Mouse (Mus musculus): ENCODE measurements around the gene Crybb2. TPM values are rescaled to one million over a fixed set of nuclear protein-coding genes. Genes with fewer than 3 reads are reported as not detected.

The Crybb2 gene
- polyA plus RNA-seq, 1 experiment: not detected

- Histone ChIP-seq H3K4me2 (ENCODE audit: low read depth) (no peak within 1 kb of the TSS), H3K36me3 (ENCODE audit: control insufficient read depth, insufficient read depth) (no peaks in the 10 kb centered on the region), H3ac (ENCODE audit: control insufficient read depth, insufficient read length) (no peak within 1 kb of the TSS), H3K79me2 (ENCODE audit: control insufficient read depth, insufficient read depth) (no peaks in the 10 kb centered on the region), H3K4me3 (no peak within 1 kb of the TSS), H3K27me3 (ENCODE audit: control insufficient read depth, insufficient read depth, insufficient read length) (no peaks in the 10 kb centered on the region)
- no peak for TF ChIP-seq TCF3 (IDR thresholded peaks at IDR 0.05; ENCODE audit: insufficient read length, low read depth)
- peak; percentile 10 for TF ChIP-seq SRF (IDR thresholded peaks at IDR 0.05; ENCODE audit: control insufficient read depth, insufficient read length, low read depth)
These were observed 11.5 kb upstream of the Crybb2 start, which contains the start of gene Crybb3 for GRCm38 (mm10) chr5:113081439-113081838. Gene Crybb3 (minus strand): TSS chr5:113081584.

- H3K36me3 ChIP-seq (ENCODE audit: control insufficient read depth, insufficient read depth): no peaks in the 10 kb centered on the region
- no peak overlapping the region for H3K4me3 ChIP-seq
- peaks cover 3% of the 10 kb centered on the region for H3K27me3 ChIP-seq (ENCODE audit: control insufficient read depth, insufficient read depth, insufficient read length)
- no peaks in the 10 kb centered on the region for H3K79me2 ChIP-seq (ENCODE audit: control insufficient read depth, insufficient read depth)
- TF ChIP-seq USF1 (IDR thresholded peaks at IDR 0.05; ENCODE audit: low read depth) (no peak), MYOG (IDR thresholded peaks at IDR 0.05; ENCODE audit: control insufficient read depth in 1 of 3, insufficient read depth in 1 of 3, insufficient read length in 2 of 3, low read depth in 2 of 3) (no peak), E2F4 (IDR thresholded peaks at IDR 0.05; ENCODE audit: insufficient read depth) (no peak), MAX (IDR thresholded peaks at IDR 0.05; ENCODE audit: low read depth) (no peak), REST (IDR thresholded peaks at IDR 0.05; ENCODE audit: insufficient read depth, insufficient read length) (no peak), POLR2A (IDR thresholded peaks at IDR 0.05; ENCODE audit: insufficient read length, low read depth) (no peak), POLR2AphosphoS2 (IDR thresholded peaks at IDR 0.05; ENCODE audit: insufficient read length, low read depth) (no peak), MYOD1 (IDR thresholded peaks at IDR 0.05; ENCODE audit: control insufficient read depth in 1 of 3, insufficient read length in 2 of 3, low read depth in 2 of 3) (no peak), SRF (IDR thresholded peaks at IDR 0.05; ENCODE audit: control insufficient read depth, insufficient read length, low read depth) (no peak), CEBPB (IDR thresholded peaks at IDR 0.05; ENCODE audit: insufficient read depth, poor library complexity, severe bottlenecking) (no peak), TCF12 (IDR thresholded peaks at IDR 0.05; ENCODE audit: insufficient read depth, poor library complexity, severe bottlenecking) (no peak)
- no peak overlapping the region for H3ac ChIP-seq (ENCODE audit: control insufficient read depth, insufficient read length)
- no peak overlapping the region for H3K4me2 ChIP-seq (ENCODE audit: low read depth)
These were observed 11.1 kb upstream of the Crybb2 start for GRCm38 (mm10) chr5:113081020-113081419.

- H3K27me3 ChIP-seq (ENCODE audit: control insufficient read depth, insufficient read depth, insufficient read length): peaks cover 10% of the 10 kb centered on the region
- H3K4me3 ChIP-seq: no peak overlapping the region
- H3ac ChIP-seq (ENCODE audit: control insufficient read depth, insufficient read length): no peak overlapping the region
- no peak for TF ChIP-seq MAX (IDR thresholded peaks at IDR 0.05; ENCODE audit: low read depth)
- TF ChIP-seq TCF3 (IDR thresholded peaks at IDR 0.05; ENCODE audit: insufficient read length, low read depth): no peak
- TF ChIP-seq MYOG (IDR thresholded peaks at IDR 0.05; ENCODE audit: control insufficient read depth in 1 of 3, insufficient read depth in 1 of 3, insufficient read length in 2 of 3, low read depth in 2 of 3): no peak
- TF ChIP-seq CEBPB (IDR thresholded peaks at IDR 0.05; ENCODE audit: insufficient read depth, poor library complexity, severe bottlenecking): no peak
- no peak for TF ChIP-seq MYOD1 (IDR thresholded peaks at IDR 0.05; ENCODE audit: control insufficient read depth in 1 of 3, insufficient read length in 2 of 3, low read depth in 2 of 3)
- no peak for TF ChIP-seq TCF12 (IDR thresholded peaks at IDR 0.05; ENCODE audit: insufficient read depth, poor library complexity, severe bottlenecking)
- TF ChIP-seq REST (IDR thresholded peaks at IDR 0.05; ENCODE audit: insufficient read depth, insufficient read length): no peak
- TF ChIP-seq SRF (IDR thresholded peaks at IDR 0.05; ENCODE audit: control insufficient read depth, insufficient read length, low read depth): no peak
- TF ChIP-seq POLR2A (IDR thresholded peaks at IDR 0.05; ENCODE audit: insufficient read length, low read depth): no peak
- TF ChIP-seq POLR2AphosphoS2 (IDR thresholded peaks at IDR 0.05; ENCODE audit: insufficient read length, low read depth): no peak
- TF ChIP-seq E2F4 (IDR thresholded peaks at IDR 0.05; ENCODE audit: insufficient read depth): no peak
- TF ChIP-seq USF1 (IDR thresholded peaks at IDR 0.05; ENCODE audit: low read depth): no peak
- H3K79me2 ChIP-seq (ENCODE audit: control insufficient read depth, insufficient read depth): no peaks in the 10 kb centered on the region
- H3K4me2 ChIP-seq (ENCODE audit: low read depth): no peak overlapping the region
- no peaks in the 10 kb centered on the region for H3K36me3 ChIP-seq (ENCODE audit: control insufficient read depth, insufficient read depth)
These were observed 9.9 kb upstream of the Crybb2 start for GRCm38 (mm10) chr5:113079783-113080182.

- H3K4me3 ChIP-seq: no peak overlapping the region
- peaks cover 14% of the 10 kb centered on the region for H3K27me3 ChIP-seq (ENCODE audit: control insufficient read depth, insufficient read depth, insufficient read length)
- no peak overlapping the region for H3K4me2 ChIP-seq (ENCODE audit: low read depth)
- no peaks in the 10 kb centered on the region for H3K79me2 ChIP-seq (ENCODE audit: control insufficient read depth, insufficient read depth)
- TF ChIP-seq REST (IDR thresholded peaks at IDR 0.05; ENCODE audit: insufficient read depth, insufficient read length) (no peak), POLR2AphosphoS2 (IDR thresholded peaks at IDR 0.05; ENCODE audit: insufficient read length, low read depth) (no peak), MYOG (IDR thresholded peaks at IDR 0.05; ENCODE audit: control insufficient read depth in 1 of 3, insufficient read depth in 1 of 3, insufficient read length in 2 of 3, low read depth in 2 of 3) (no peak), SRF (IDR thresholded peaks at IDR 0.05; ENCODE audit: control insufficient read depth, insufficient read length, low read depth) (no peak), TCF12 (IDR thresholded peaks at IDR 0.05; ENCODE audit: insufficient read depth, poor library complexity, severe bottlenecking) (no peak), USF1 (IDR thresholded peaks at IDR 0.05; ENCODE audit: low read depth) (no peak)
- no peaks in the 10 kb centered on the region for H3K36me3 ChIP-seq (ENCODE audit: control insufficient read depth, insufficient read depth)
- no peak overlapping the region for H3ac ChIP-seq (ENCODE audit: control insufficient read depth, insufficient read length)
These were observed 8.8 kb upstream of the Crybb2 start for GRCm38 (mm10) chr5:113078686-113079085.

- no peak for TF ChIP-seq SRF (IDR thresholded peaks at IDR 0.05; ENCODE audit: control insufficient read depth, insufficient read length, low read depth)
- no peak for TF ChIP-seq TCF3 (IDR thresholded peaks at IDR 0.05; ENCODE audit: insufficient read length, low read depth)
- no peak for TF ChIP-seq POLR2AphosphoS2 (IDR thresholded peaks at IDR 0.05; ENCODE audit: insufficient read length, low read depth)
- no peak for TF ChIP-seq REST (IDR thresholded peaks at IDR 0.05; ENCODE audit: insufficient read depth, insufficient read length)
- TF ChIP-seq MYOG (IDR thresholded peaks at IDR 0.05; ENCODE audit: control insufficient read depth in 1 of 3, insufficient read depth in 1 of 3, insufficient read length in 2 of 3, low read depth in 2 of 3): no peak
- TF ChIP-seq POLR2A (IDR thresholded peaks at IDR 0.05; ENCODE audit: insufficient read length, low read depth): no peak
- TF ChIP-seq E2F4 (IDR thresholded peaks at IDR 0.05; ENCODE audit: insufficient read depth): no peak
- no peak for TF ChIP-seq USF1 (IDR thresholded peaks at IDR 0.05; ENCODE audit: low read depth)
- no peak for TF ChIP-seq MYOD1 (IDR thresholded peaks at IDR 0.05; ENCODE audit: control insufficient read depth in 1 of 3, insufficient read length in 2 of 3, low read depth in 2 of 3)
- TF ChIP-seq CEBPB (IDR thresholded peaks at IDR 0.05; ENCODE audit: insufficient read depth, poor library complexity, severe bottlenecking): no peak
- H3ac ChIP-seq (ENCODE audit: control insufficient read depth, insufficient read length): no peak overlapping the region
- H3K4me2 ChIP-seq (ENCODE audit: low read depth): no peak overlapping the region
- no peak overlapping the region for H3K4me3 ChIP-seq
- peaks cover 24% of the 10 kb centered on the region for H3K27me3 ChIP-seq (ENCODE audit: control insufficient read depth, insufficient read depth, insufficient read length)
- no peaks in the 10 kb centered on the region for H3K79me2 ChIP-seq (ENCODE audit: control insufficient read depth, insufficient read depth)
- H3K36me3 ChIP-seq (ENCODE audit: control insufficient read depth, insufficient read depth): no peaks in the 10 kb centered on the region
These were observed 15.6 kb downstream of the Crybb2 start for GRCm38 (mm10) chr5:113054308-113054707.

Data from myocyte (in vitro differentiated cells).